Mouse (Mus musculus) liver, embryonic 14.5 days (tissue): ENCODE data around the gene Abhd16a.

Experiments used
- CTCF ChIP-seq: IDR thresholded peaks from 2 replicates; pipeline ENCODE4 v1.5.1; 2016; ENCODE audit warnings: antibody characterized with exemption, low read depth, control low read depth
- EP300 ChIP-seq: IDR thresholded peaks from 2 replicates; pipeline ENCODE4 v1.6.1; 2016; ENCODE audit warnings: antibody characterized with exemption, low read depth

DNA sequence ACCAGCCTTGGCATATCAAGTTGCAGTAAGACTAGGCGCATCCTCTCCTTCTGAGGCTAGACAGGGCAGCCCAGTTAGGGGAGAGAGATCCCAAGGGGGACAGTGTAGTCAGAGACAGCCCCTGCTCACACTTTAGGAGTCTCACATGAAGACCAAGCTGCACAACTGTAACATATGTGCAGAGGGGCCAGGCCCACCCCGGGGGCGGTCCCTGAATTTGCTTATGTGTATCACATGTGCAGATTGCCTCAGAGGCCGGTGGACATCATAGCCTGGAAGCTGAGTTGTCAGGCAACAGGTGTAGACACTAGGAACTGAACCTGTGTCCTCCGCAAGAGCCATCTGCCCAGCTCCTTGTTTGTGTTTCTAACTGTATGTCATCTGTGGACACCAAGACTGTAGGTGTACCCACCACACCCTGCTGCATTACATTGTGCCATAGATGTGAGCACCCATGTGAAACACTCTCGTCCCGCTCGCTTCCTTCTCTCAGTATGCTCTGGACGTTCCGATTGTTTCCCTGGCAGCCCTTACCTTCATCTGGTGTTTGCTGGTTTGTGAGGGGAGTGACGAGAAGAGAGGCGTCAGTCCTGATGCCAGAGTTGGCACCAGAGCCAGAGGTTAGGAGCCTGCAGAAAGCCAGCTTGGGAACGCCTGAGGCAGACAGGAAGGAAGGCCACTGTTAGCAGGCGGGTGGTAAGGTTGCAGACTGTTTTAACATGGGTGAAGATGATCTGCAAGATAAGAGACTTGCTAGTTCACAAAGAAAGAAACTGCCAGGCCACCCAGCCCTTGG is 3.5 kb downstream of the Abhd16a start:
- no peak for TF ChIP-seq CTCF
- no peak for TF ChIP-seq EP300
